Mouse (Mus musculus) stomach, postnatal 0 days (tissue): ENCODE results near the gene Rhoh. TPM values are rescaled to one million over a fixed set of nuclear protein-coding genes. Genes with fewer than 3 reads are reported as not detected.

Source experiments
- ATAC-seq: fragments of 200-750 bp; cut with Nextera tagmentation; 2 replicates; pipeline ENCODE4 v1.8.0; 2017; ENCODE audit not compliant: low FRiP score, low TSS enrichment
- DNase-seq: peaks from one replicate; pipeline ENCODE4 v3.0.0-alpha.2; 2016; ENCODE audit warnings: low spot score
- H3K27ac ChIP-seq: fragments of 300-500 bp; sonication (generic); replicated peaks from 2 replicates; pipeline ENCODE4 v1.5.1; 2014; ENCODE audit warnings: mild to moderate bottlenecking, control low read depth
- H3K27me3 ChIP-seq: fragments of 300-500 bp; sonication (generic); 2 replicates; pipeline ENCODE4 v1.6.1; 2014; ENCODE audit warnings: low read length; ENCODE audit not compliant: control insufficient read depth, insufficient read depth
- H3K36me3 ChIP-seq: fragments of 300-500 bp; sonication (generic); 2 replicates; pipeline ENCODE4 v1.6.1; 2014; ENCODE audit warnings: low read length, mixed read lengths; ENCODE audit not compliant: control insufficient read depth, insufficient read depth
- H3K4me1 ChIP-seq: fragments of 300-500 bp; sonication (generic); replicated peaks from 2 replicates; pipeline ENCODE4 v1.6.1; 2014; ENCODE audit warnings: antibody characterized with exemption; ENCODE audit not compliant: control insufficient read depth, insufficient read depth
- H3K4me2 ChIP-seq: fragments of 300-500 bp; sonication (generic); replicated peaks from 2 replicates; pipeline ENCODE4 v1.6.1; 2014; ENCODE audit warnings: low read depth, mild to moderate bottlenecking, control low read depth, moderate library complexity
- H3K4me3 ChIP-seq: fragments of 300-500 bp; sonication (generic); 2 replicates; pipeline ENCODE4 v1.5.1; 2014; ENCODE audit warnings: low read depth, low read length, control low read depth
- H3K9ac ChIP-seq: fragments of 300-500 bp; sonication (generic); 2 replicates; pipeline ENCODE4 v1.6.1; 2014; ENCODE audit warnings: mild to moderate bottlenecking, low read length, control low read depth, mixed read lengths
- H3K9me3 ChIP-seq: fragments of 300-500 bp; sonication (generic); 2 replicates; pipeline ENCODE4 v1.6.1; 2016; ENCODE audit warnings: low read length; ENCODE audit not compliant: control insufficient read depth
- CTCF ChIP-seq: IDR thresholded peaks from 2 replicates; pipeline ENCODE4 v1.5.1; 2016; ENCODE audit warnings: antibody characterized with exemption, low read depth, mild to moderate bottlenecking, moderate library complexity
- EP300 ChIP-seq: optimal IDR thresholded peaks from 2 replicates; pipeline ENCODE3; 2016; ENCODE audit warnings: antibody characterized with exemption
- WGBS: fragments of 180-500 bp; shearing (Covaris S2); extraction: QIAGEN DNeasy Blood & Tissue Kit; methylation state at CpG from one replicate; pipeline ENCODE4 v1.1.7; 2014; 5-methylcytosine and 5-hydroxymethylcytosine counted together
- polyA plus RNA-seq: library from polyadenylated mRNA; unstranded; fragments of >200 nt; fragmentation: Nextera tagmentation; extraction: Ambion mirVana; gene quantifications from 2 replicates; pipeline ENCODE4 v1.2.1, GENCODE M21; 2015

The Rhoh gene
- polyA plus RNA-seq, 1 experiment from 2014 or later = 0.51 TPM

- ATAC-seq (no peak), DNase-seq (no peak)
- H3K4me1 ChIP-seq = no peaks in the 10 kb centered on the region
- H3K9ac ChIP-seq = no peak overlapping the region
- no peaks in the 10 kb centered on the region for H3K36me3 ChIP-seq
- WGBS = 88% methylated on average over 14 of the region's 14 CpGs
- no peak overlapping the region for H3K4me3 ChIP-seq
- no peak overlapping the region for H3K4me2 ChIP-seq
- no peak for TF ChIP-seq CTCF
- no peak for TF ChIP-seq EP300
- H3K27me3 ChIP-seq = no peaks in the 10 kb centered on the region
- no peak overlapping the region for H3K27ac ChIP-seq
- no peaks in the 10 kb centered on the region for H3K9me3 ChIP-seq
Measured at GRCm38 (mm10) chr5:65891251-65891826, 30.3 kb downstream of the Rhoh start.

- no peak overlapping the region for H3K4me2 ChIP-seq
- no peaks in the 10 kb centered on the region for H3K27me3 ChIP-seq
- no peak overlapping the region for H3K4me3 ChIP-seq
- no peaks in the 10 kb centered on the region for H3K9me3 ChIP-seq
- TF ChIP-seq EP300 (no peak), CTCF (no peak)
- ATAC-seq = no peak
- no peak overlapping the region for H3K9ac ChIP-seq
- no peak overlapping the region for H3K27ac ChIP-seq
- H3K36me3 ChIP-seq = no peaks in the 10 kb centered on the region
- no peak for DNase-seq
- H3K4me1 ChIP-seq = no peaks in the 10 kb centered on the region
- 80% methylated on average over 6 of the region's 6 CpGs for WGBS
Measured at GRCm38 (mm10) chr5:65895121-65895692, 34.2 kb downstream of the Rhoh start.

DNA sequence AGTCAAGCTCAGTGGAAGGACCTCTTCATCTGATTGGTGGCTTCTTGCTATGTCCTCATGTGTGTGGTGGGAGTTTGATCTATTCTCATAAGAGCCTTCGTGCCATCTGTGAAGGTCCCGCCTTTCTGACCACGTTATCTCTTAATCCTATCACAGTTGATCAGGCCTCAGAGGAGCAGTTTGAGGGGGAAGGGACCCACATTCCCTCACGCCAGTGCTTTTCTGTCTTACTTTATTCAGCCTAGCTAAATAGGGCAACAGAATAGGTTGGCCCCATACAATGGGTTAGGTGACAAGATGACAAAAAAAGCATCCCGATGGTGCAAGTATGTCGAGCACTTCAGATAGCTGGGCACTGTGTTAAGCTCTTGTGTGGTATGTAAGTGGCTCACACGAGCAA lies 34.8 kb downstream of the Rhoh start:
- Histone ChIP-seq H3K4me3 (no peak overlapping the region), H3K27ac (no peak overlapping the region), H3K4me1 (no peaks in the 10 kb centered on the region), H3K4me2 (no peak overlapping the region), H3K27me3 (no peaks in the 10 kb centered on the region), H3K9ac (no peak overlapping the region), H3K36me3 (no peaks in the 10 kb centered on the region), H3K9me3 (no peaks in the 10 kb centered on the region)
- no peak for DNase-seq
- ATAC-seq = no peak
- TF ChIP-seq CTCF = no peak
- no peak for TF ChIP-seq EP300
- 80% methylated on average over 7 of the region's 7 CpGs for WGBS

DNA sequence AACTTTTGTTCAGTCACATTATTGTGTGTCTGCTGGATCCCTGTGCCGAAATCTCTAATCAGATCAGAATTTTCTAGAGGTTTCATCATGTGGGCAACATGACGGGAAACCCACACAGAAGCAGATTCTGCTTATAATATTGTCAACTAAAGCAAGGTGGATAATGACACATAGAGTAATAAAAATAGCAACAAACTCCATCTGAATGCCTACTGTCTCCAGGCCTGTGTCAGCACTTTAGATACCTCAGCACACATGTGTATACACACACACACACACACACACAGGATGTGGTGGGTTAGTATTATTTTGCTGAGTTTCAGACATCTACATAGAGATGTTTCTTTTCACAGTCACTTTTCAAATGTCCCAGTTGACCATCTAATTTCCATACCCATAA lies 36.7 kb downstream of the Rhoh start:
- WGBS = 93% methylated on average over 2 of the region's 2 CpGs
- DNase-seq = no peak
- no peaks in the 10 kb centered on the region for H3K36me3 ChIP-seq

DNA sequence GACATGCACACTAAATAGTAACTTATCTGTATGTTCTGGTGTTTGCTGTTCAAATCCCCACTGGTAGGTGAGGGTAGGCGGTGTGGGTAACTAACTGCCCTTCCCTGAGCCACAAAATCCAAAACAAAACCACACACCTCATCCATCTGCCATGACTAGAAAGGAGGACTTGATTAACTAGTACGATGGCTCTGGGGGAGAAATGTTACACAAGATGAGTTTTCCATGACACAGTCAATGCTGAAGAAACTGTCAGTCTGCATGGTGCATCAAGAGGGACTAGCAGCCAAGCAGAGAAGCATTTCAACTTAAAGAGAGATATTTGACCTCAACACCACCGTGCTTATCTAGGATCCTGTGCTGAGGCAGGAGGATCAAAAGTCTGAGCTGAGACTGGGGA lies 37.7 kb downstream of the Rhoh start:
- no peak for TF ChIP-seq EP300
- no peak for TF ChIP-seq CTCF
- 85% methylated on average over 3 of the region's 3 CpGs for WGBS
- Histone ChIP-seq H3K4me2 (no peak overlapping the region), H3K4me1 (no peaks in the 10 kb centered on the region), H3K9ac (no peak overlapping the region), H3K4me3 (no peak overlapping the region), H3K36me3 (no peaks in the 10 kb centered on the region), H3K9me3 (no peaks in the 10 kb centered on the region), H3K27me3 (no peaks in the 10 kb centered on the region), H3K27ac (no peak overlapping the region)
- no peak for DNase-seq
- ATAC-seq = no peak

More for the DNA sequence above, 36.7 kb downstream of the Rhoh start:
- Histone ChIP-seq H3K9me3 (no peaks in the 10 kb centered on the region), H3K27me3 (no peaks in the 10 kb centered on the region), H3K4me2 (no peak overlapping the region), H3K4me1 (no peaks in the 10 kb centered on the region), H3K27ac (no peak overlapping the region), H3K9ac (no peak overlapping the region), H3K4me3 (no peak overlapping the region)
- TF ChIP-seq EP300 (no peak), CTCF (no peak)
- ATAC-seq = no peak

- Histone ChIP-seq H3K9me3 (peaks cover 8% of the 10 kb centered on the region; the same call in 1 of the 2 replicates), H3K9ac (no peak overlapping the region), H3K4me2 (no peak overlapping the region), H3K36me3 (no peaks in the 10 kb centered on the region), H3K27ac (no peak overlapping the region), H3K4me3 (no peak overlapping the region), H3K4me1 (no peaks in the 10 kb centered on the region), H3K27me3 (no peaks in the 10 kb centered on the region)
- DNase-seq (no peak), ATAC-seq (no peak)
- TF ChIP-seq EP300 (no peak), CTCF (no peak)
- WGBS = 85% methylated on average over 6 of the region's 6 CpGs
Measured at GRCm38 (mm10) chr5:65900113-65900512, 39.1 kb downstream of the Rhoh start.
